Mouse (Mus musculus) MEL (cell line): Measurements from ENCODE around the gene 1700013H16Rik. TPM values are rescaled to one million over a fixed set of nuclear protein-coding genes. Genes with fewer than 3 reads are reported as not detected.

ENCODE experiments used
- DNase-seq: peaks from one replicate; pipeline ENCODE4 v3.0.0; 2011; ENCODE audit warnings: low read depth, low spot score
- H3K27ac ChIP-seq: 2 replicates; pipeline ENCODE4 v1.5.1; 2012; ENCODE audit warnings: low read depth, mild to moderate bottlenecking, control low read depth, low read length, moderate library complexity; ENCODE audit not compliant: control insufficient read depth
- H3K27me3 ChIP-seq, 2 experiments: fragments of 150-350 bp in 1 of 2; sonication (generic) in 1 of 2; 2 replicates each; pipeline ENCODE4 v1.6.1; 2012; ENCODE audit warnings: low read length in 2 of 2, mild to moderate bottlenecking in 2 of 2, improper control_type of control experiment in 1 of 2, moderate library complexity in 1 of 2; ENCODE audit not compliant: insufficient read depth in 2 of 2, control insufficient read depth in 1 of 2
- H3K36me3 ChIP-seq, 2 experiments: 2 replicates each; pipeline ENCODE4 v1.6.1; 2012 to 2014; ENCODE audit warnings: low read length in 2 of 2, improper control_type of control experiment in 1 of 2, inconsistent platforms in 1 of 2, mild to moderate bottlenecking in 1 of 2; ENCODE audit not compliant: insufficient read depth in 2 of 2, control insufficient read depth in 1 of 2
- H3K4me1 ChIP-seq, 2 experiments: fragments of 150-350 bp in 1 of 2; sonication (generic) in 1 of 2; 2 replicates each; pipeline ENCODE4 v1.6.1; 2012; ENCODE audit warnings: low read length in 2 of 2, improper control_type of control experiment in 1 of 2, mild to moderate bottlenecking in 1 of 2; ENCODE audit not compliant: insufficient read depth in 2 of 2, control insufficient read depth in 1 of 2
- H3K4me3 ChIP-seq, 2 experiments: fragments of 150-350 bp in 1 of 2; sonication (generic) in 1 of 2; 2 replicates each; pipeline ENCODE4 v1.5.1; 2012; ENCODE audit warnings: low read depth in 2 of 2, low read length in 2 of 2, mild to moderate bottlenecking in 2 of 2, moderate library complexity in 2 of 2, control low read depth in 1 of 2, improper control_type of control experiment in 1 of 2; ENCODE audit not compliant: control insufficient read depth in 1 of 2, insufficient read depth in 1 of 2
- H3K79me2 ChIP-seq: 2 replicates; pipeline ENCODE4 v1.6.1; 2012; ENCODE audit warnings: mild to moderate bottlenecking, low read length, moderate library complexity; ENCODE audit not compliant: control insufficient read depth, poor library complexity, insufficient read depth
- H3K9ac ChIP-seq: 2 replicates; pipeline ENCODE4 v1.6.1; 2012; ENCODE audit warnings: low read depth, mild to moderate bottlenecking, control low read depth, low read length, moderate library complexity; ENCODE audit not compliant: control insufficient read depth, poor library complexity, severe bottlenecking
- H3K9me3 ChIP-seq: fragments of 150-350 bp; sonication (generic); replicated peaks from 2 replicates; pipeline ENCODE4 v1.6.1; 2012; ENCODE audit warnings: mild to moderate bottlenecking, low read length, improper control_type of control experiment, moderate library complexity; ENCODE audit not compliant: insufficient read depth
- BHLHE40 ChIP-seq: IDR thresholded peaks from 2 replicates; pipeline ENCODE4 v1.6.1; 2012; ENCODE audit warnings: low read depth, mild to moderate bottlenecking, inconsistent platforms, low read length, improper control_type of control experiment, borderline replicate concordance
- CHD2 ChIP-seq: IDR thresholded peaks from 2 replicates; pipeline ENCODE4 v1.6.1; 2011; ENCODE audit warnings: low read length, improper control_type of control experiment
- CTCF ChIP-seq, 3 experiments: IDR thresholded peaks in 2 of 3; conservative IDR thresholded peaks in 1 of 3; 2 replicates each; pipeline ENCODE4 v1.5.1; 2011 to 2012; ENCODE audit warnings: low read length in 3 of 3, low read depth in 2 of 3, mild to moderate bottlenecking in 2 of 3, improper control_type of control experiment in 1 of 3, inconsistent platforms in 1 of 3, mixed read lengths in 1 of 3, moderate library complexity in 1 of 3; ENCODE audit not compliant: control insufficient read depth in 1 of 3, insufficient read depth in 1 of 3, poor library complexity in 1 of 3, severe bottlenecking in 1 of 3
- ELF1 ChIP-seq: IDR thresholded peaks from 2 replicates; pipeline ENCODE4 v1.6.1; 2014; ENCODE audit warnings: low read depth, mild to moderate bottlenecking, inconsistent platforms, low read length, improper control_type of control experiment, moderate library complexity
- EP300 ChIP-seq, 2 experiments: IDR thresholded peaks; 2 replicates each; pipeline ENCODE4 v1.6.1; 2011; ENCODE audit warnings: improper control_type of control experiment in 2 of 2, low read length in 2 of 2, low read depth in 1 of 2, mild to moderate bottlenecking in 1 of 2
- GABPA ChIP-seq: IDR thresholded peaks from 2 replicates; pipeline ENCODE4 v1.6.1; 2012; ENCODE audit warnings: low read depth, mild to moderate bottlenecking, inconsistent platforms, low read length, improper control_type of control experiment, moderate library complexity
- GATA1 ChIP-seq: IDR thresholded peaks from 2 replicates; pipeline ENCODE4 v1.6.1; 2011; ENCODE audit warnings: low read depth, low read length, improper control_type of control experiment
- MAFK ChIP-seq: IDR thresholded peaks from 2 replicates; pipeline ENCODE4 v1.6.1; 2011; ENCODE audit warnings: low read depth, mild to moderate bottlenecking, low read length, improper control_type of control experiment, borderline replicate concordance
- MAX ChIP-seq: IDR thresholded peaks from 2 replicates; pipeline ENCODE4 v1.6.1; 2011; ENCODE audit warnings: low read length, improper control_type of control experiment
- MEF2A ChIP-seq: IDR thresholded peaks from 2 replicates; pipeline ENCODE4 v1.6.1; 2014; ENCODE audit warnings: low read depth, mild to moderate bottlenecking, inconsistent platforms, low read length, improper control_type of control experiment; ENCODE audit not compliant: poor library complexity, insufficient replicate concordance, severe bottlenecking; ENCODE audit errors: extremely low read depth
- MXI1 ChIP-seq: IDR thresholded peaks from 2 replicates; pipeline ENCODE4 v1.6.1; 2011; ENCODE audit warnings: mild to moderate bottlenecking, low read depth, low read length, improper control_type of control experiment
- MYB ChIP-seq: IDR thresholded peaks from 2 replicates; pipeline ENCODE4 v1.6.1; 2011; ENCODE audit warnings: mild to moderate bottlenecking, low read depth, low read length, improper control_type of control experiment
- MYC ChIP-seq: IDR thresholded peaks from 2 replicates; pipeline ENCODE4 v1.6.1; 2011; ENCODE audit warnings: low read depth, mild to moderate bottlenecking, low read length, improper control_type of control experiment, moderate library complexity
- RAD21 ChIP-seq: IDR thresholded peaks from 2 replicates; pipeline ENCODE4 v1.6.1; 2011; ENCODE audit warnings: mild to moderate bottlenecking, low read depth, low read length, improper control_type of control experiment
- SMC3 ChIP-seq: IDR thresholded peaks from 2 replicates; pipeline ENCODE4 v1.6.1; 2011; ENCODE audit warnings: low read depth, low read length, improper control_type of control experiment
- TCF12 ChIP-seq: IDR thresholded peaks from 2 replicates; pipeline ENCODE4 v1.6.1; 2014; ENCODE audit warnings: low read depth, mild to moderate bottlenecking, inconsistent platforms, low read length, improper control_type of control experiment, moderate library complexity
- USF2 ChIP-seq, 2 experiments: IDR thresholded peaks; 2 replicates each; pipeline ENCODE4 v1.6.1; 2011 to 2012; ENCODE audit warnings: improper control_type of control experiment in 2 of 2, low read length in 2 of 2, borderline replicate concordance in 1 of 2, inconsistent platforms in 1 of 2, low read depth in 1 of 2, mild to moderate bottlenecking in 1 of 2; ENCODE audit not compliant: insufficient read depth in 1 of 2
- ZC3H11A ChIP-seq: IDR thresholded peaks from 2 replicates; pipeline ENCODE4 v1.6.1; 2012; ENCODE audit warnings: low read depth, mild to moderate bottlenecking, inconsistent platforms, low read length, improper control_type of control experiment
- ZKSCAN1 ChIP-seq: IDR thresholded peaks from 2 replicates; pipeline ENCODE4 v1.6.1; 2012; ENCODE audit warnings: low read depth, mild to moderate bottlenecking, inconsistent platforms, low read length, improper control_type of control experiment, moderate library complexity
- ZMIZ1 ChIP-seq: IDR thresholded peaks from 2 replicates; pipeline ENCODE4 v1.6.1; 2012; ENCODE audit warnings: low read depth, mild to moderate bottlenecking, inconsistent platforms, low read length, improper control_type of control experiment, moderate library complexity
- ZNF384 ChIP-seq: IDR thresholded peaks from 2 replicates; pipeline ENCODE4 v1.6.1; 2012; ENCODE audit warnings: low read depth, mild to moderate bottlenecking, inconsistent platforms, low read length, improper control_type of control experiment
- polyA plus RNA-seq, 2 experiments: library from polyadenylated mRNA; stranded (reverse) in 1 of 2; unstranded in 1 of 2; fragments of >175 nt in 1 of 2; fragments of >200 nt in 1 of 2; gene quantifications; 2 replicates each; pipeline versions ENCODE4 v1.2.1 to v1.2.4; 2012; ENCODE audit warnings: low replicate concordance in 2 of 2, low read depth in 1 of 2; ENCODE audit not compliant: insufficient read length in 2 of 2, insufficient read depth in 1 of 2, missing spikeins in 1 of 2
- total RNA-seq: library from RNA; depleted of rRNA; stranded (reverse); fragments of 300-350 nt; gene quantifications from 2 replicates; pipeline ENCODE4 v1.2.3, GENCODE M21; 2012; rRNA removed

Gene 1700013H16Rik
- total RNA-seq (not detected in 2 replicates), polyA plus RNA-seq (not detected)

DNA sequence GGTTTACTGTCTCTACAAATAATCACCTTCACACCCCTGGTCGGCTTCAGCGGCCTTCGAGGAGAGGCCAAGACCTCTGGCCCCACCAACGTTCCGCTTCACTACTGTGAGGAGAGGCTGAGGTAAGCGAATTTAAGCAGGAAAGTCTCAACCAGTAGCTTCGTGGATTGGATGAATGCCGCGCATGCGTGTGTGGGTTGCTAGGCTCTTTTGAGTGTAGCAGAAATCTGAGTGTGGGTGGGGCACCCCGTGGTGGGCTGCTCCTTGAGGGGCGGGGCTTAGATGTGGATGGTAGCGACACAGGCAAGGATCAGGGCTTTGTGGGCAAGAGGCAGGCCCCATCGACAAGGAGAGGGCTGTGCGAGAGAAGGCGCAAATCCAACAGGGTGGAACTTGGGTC is at the start of gene 1700013H16Rik:
TSS of gene 1700013H16Rik (minus strand) at position 96 of the 400 bp plus-strand sequence.
- Histone ChIP-seq H3K79me2 (no peaks in the 10 kb centered on the region), H3K4me1 (no peaks in the 10 kb centered on the region), H3K4me3 (no peak within 1 kb of the TSS), H3K9me3 (no peaks in the 10 kb centered on the region), H3K9ac (no peak within 1 kb of the TSS), H3K27me3 (no peaks in the 10 kb centered on the region), H3K36me3 (no peaks in the 10 kb centered on the region), H3K27ac (no peak within 1 kb of the TSS)
- DNase-seq: no peak
- TF ChIP-seq BHLHE40 (no peak), MXI1 (no peak), ELF1 (no peak), EP300 (IDR thresholded peaks at IDR 0.05; ENCODE audit: low read depth in 1 of 2, low read length in 2 of 2) (no peak), MYC (no peak), TCF12 (no peak), GABPA (no peak), ZKSCAN1 (no peak), MYB (no peak), ZMIZ1 (no peak), SMC3 (no peak), CHD2 (no peak), ZNF384 (no peak), MAX (no peak), USF2 (IDR thresholded peaks at IDR 0.05; ENCODE audit: borderline replicate concordance in 1 of 2, insufficient read depth in 1 of 2, low read depth in 1 of 2, low read length in 2 of 2) (no peak), GATA1 (no peak), CTCF (IDR thresholded peaks at IDR 0.05 in 2 of 3, conservative IDR thresholded peaks at IDR 0.05 in 1 of 3; ENCODE audit: control insufficient read depth in 1 of 3, insufficient read depth in 1 of 3, low read depth in 2 of 3, low read length in 3 of 3, poor library complexity in 1 of 3, severe bottlenecking in 1 of 3) (no peak), MAFK (no peak)

DNA sequence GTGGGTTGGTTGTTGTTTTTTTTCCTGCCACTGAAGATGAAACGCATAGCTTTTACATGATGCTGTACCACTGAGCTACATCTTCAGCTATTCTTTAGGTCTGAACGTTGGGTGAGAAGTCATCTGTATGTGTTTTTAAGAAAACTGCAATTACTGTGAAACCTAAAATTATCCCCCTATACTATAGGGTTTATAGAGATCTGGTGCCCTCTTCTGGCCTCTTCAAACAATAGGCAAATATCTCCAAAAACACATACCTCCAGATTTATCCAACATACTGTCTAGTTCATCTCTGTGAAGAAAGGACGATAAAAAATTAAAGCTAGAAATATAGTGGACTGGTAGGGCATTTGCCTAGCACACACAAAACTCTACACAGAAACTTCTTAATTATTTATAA is 41.4 kb upstream of the 1700013H16Rik start:
- Histone ChIP-seq H3K4me3 (no peak overlapping the region), H3K27me3 (no peaks in the 10 kb centered on the region), H3K9ac (no peak overlapping the region), H3K79me2 (no peaks in the 10 kb centered on the region), H3K36me3 (no peaks in the 10 kb centered on the region)
- DNase-seq: peak; percentile 39
- peak; percentile 35; the same call in 1 of the 2 replicates for TF ChIP-seq ZC3H11A
- peak in 1 of 3 experiments; percentile 39; a peak in 2 of 6 replicates for TF ChIP-seq CTCF (IDR thresholded peaks at IDR 0.05 in 2 of 3, conservative IDR thresholded peaks at IDR 0.05 in 1 of 3; ENCODE audit: control insufficient read depth in 1 of 3, insufficient read depth in 1 of 3, low read depth in 2 of 3, low read length in 3 of 3, poor library complexity in 1 of 3, severe bottlenecking in 1 of 3)
- TF ChIP-seq MEF2A: no peak
- TF ChIP-seq RAD21: peak; percentile 54
- TF ChIP-seq, all 39 proteins: peak for 3
- Histone ChIP-seq H3K9me3 (no peaks in the 10 kb centered on the region), H3K27ac (no peak overlapping the region), H3K4me1 (no peaks in the 10 kb centered on the region)
